Mouse (Mus musculus) activated CD4-positive, CD25-positive, alpha-beta regulatory T cell, adult 4 months (primary cell): ENCODE data around the gene Pclo. TPM values are rescaled to one million over a fixed set of nuclear protein-coding genes. Genes with fewer than 3 reads are reported as not detected.
"Not testable (repeated sequence)": the region's sequence is repeated elsewhere in the genome, so short reads cannot be mapped to it uniquely, and the experiment has no call there.

ENCODE experiments used
- ATAC-seq: one replicate; pipeline ENCODE4 v1.8.0; 2017
- polyA plus RNA-seq, 2 experiments: library from polyadenylated mRNA; unstranded; fragments of 100-300 nt; shearing (Covaris generic); gene quantifications; one replicate each; pipeline ENCODE4 v1.2.1; 2017

The Pclo gene
- polyA plus RNA-seq, 2 experiments from 2014 or later, result 0.04 to 0.05 TPM

- no peak for ATAC-seq
These were observed 177.3 kb downstream of the Pclo start for GRCm38 (mm10) chr5:14691995-14692394.

GRCm38 (mm10) chr5:14696745-14697144 lies 182.0 kb downstream of the Pclo start:
- no peak for ATAC-seq

- ATAC-seq, result no peak
These were observed 186.2 kb downstream of the Pclo start for GRCm38 (mm10) chr5:14700900-14701299.

GRCm38 (mm10) chr5:14705423-14705822 lies 190.7 kb downstream of the Pclo start:
- no peak for ATAC-seq

DNA sequence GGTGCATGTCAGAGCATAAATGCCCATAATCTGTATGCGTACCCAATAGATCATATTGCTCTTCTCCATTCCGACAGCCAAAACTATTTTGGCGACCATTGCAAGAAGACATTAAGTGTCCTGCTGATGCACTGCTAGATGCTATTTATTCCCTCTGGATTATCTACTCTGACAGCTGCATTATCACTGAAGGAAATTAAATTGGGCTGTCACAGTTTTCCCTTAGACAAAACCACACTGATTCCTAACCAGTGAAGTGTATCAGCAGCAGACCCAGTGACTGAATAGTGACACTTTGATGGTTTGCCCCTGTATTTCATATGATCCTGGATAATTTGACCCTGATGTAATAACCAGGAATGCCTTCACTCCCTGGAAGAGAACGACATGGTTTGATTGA lies 192.6 kb downstream of the Pclo start:
- no peak for ATAC-seq

- no peak for ATAC-seq
These were observed 208.9 kb downstream of the Pclo start for GRCm38 (mm10) chr5:14723576-14723975.

DNA sequence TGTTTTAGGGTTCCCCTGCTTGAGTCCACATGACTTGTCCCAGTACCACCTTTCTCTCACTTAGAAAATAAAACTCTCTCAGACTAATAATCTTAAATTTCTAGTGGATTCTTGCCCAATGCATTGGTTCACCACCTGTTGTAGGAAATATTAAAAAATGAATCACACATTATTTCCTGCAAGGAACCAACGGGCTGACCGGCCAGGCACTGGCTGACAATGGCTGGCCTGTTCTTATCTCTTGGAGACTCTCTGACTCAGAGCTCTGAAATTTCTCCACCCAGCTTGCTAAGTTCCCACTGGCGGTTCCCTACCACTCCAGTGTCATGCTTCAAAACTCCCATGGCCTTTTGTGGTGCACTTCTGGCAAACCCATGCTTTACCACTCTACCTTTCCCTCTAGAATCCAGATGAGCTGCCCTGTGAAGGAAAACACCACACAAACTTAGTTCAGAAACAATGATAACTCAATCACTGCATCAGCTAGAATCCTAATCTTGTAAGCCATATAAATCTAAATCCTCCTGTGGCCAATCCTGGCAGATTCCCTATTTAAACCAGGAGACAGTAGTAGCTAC lies 214.0 kb downstream of the Pclo start:
- ATAC-seq, result no peak

- ATAC-seq, result no peak
These were observed 236.2 kb downstream of the Pclo start for GRCm38 (mm10) chr5:14750882-14751281.

DNA sequence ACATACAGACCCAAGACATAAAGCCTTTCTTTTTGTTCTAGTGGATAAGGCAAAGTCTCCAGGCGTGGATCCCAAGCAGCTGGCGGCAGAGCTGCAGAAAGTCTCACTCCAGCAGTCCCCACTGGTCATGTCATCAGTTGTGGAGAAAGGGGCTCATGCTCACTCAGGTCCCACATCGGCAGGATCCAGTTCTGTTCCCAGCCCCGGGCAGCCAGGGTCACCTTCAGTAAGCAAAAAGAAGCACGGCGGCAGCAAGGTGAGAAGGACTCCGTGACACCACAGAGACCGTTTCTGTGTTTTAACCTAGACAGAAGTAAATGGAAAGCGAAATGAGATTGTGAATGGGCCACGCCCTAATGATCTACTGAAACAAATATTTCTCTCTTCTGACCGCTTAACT lies 252.0 kb downstream of the Pclo start:
- no peak for ATAC-seq

DNA sequence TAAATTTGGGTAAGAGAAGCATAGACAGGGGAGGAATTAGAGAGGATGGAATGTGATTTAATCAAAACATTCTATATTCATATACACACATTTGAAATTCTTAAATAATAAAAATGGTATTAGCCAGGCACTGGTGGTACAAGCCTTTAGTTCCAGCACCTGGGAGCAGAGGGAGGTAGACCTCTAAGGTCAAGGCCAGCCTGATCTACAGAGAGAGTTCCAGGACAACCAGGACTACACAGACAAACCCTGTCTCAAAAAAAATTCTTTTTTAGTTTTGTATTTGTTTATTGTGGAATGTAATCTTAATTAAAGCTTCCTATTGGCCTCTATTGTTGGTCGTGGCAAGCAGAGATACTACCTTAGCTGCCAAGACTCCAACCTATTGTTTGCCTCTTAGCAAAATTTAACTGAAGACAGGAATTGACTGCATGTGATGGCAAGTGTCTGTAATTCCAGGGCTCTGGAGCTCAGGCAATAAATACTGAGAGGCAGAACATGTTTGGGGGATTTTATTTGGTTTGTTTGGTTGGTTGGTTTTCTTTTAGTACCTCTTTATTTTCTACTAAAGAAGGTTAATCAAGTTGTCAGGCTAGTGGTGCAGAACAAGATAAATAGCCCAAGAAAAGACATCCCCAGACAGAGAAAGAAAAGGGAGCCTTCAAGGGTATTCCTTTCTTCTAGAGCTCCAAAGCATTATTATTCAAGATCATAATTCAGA lies 267.8 kb downstream of the Pclo start:
- ATAC-seq, result no peak

DNA sequence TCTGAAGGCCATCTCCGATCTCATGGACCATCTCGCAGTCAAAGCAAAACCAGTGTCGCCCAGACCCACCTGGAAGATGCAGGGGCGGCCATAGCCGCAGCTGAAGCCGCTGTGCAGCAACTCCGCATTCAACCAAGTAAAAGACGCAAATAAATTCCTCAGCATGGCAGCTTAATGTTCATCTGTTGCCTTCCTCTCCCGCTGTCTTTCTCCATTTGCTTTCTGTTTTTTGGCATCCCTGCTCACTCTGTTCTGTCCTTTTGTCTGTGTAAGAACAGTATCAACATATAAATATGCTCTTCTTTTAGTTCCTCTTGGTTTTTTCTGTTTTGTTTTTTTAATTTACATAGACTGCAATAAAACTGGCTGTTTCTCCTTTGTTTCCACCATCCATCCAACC lies 279.2 kb downstream of the Pclo start:
- no peak for ATAC-seq

GRCm38 (mm10) chr5:14807136-14807535 lies 292.4 kb downstream of the Pclo start:
- no peak for ATAC-seq

DNA sequence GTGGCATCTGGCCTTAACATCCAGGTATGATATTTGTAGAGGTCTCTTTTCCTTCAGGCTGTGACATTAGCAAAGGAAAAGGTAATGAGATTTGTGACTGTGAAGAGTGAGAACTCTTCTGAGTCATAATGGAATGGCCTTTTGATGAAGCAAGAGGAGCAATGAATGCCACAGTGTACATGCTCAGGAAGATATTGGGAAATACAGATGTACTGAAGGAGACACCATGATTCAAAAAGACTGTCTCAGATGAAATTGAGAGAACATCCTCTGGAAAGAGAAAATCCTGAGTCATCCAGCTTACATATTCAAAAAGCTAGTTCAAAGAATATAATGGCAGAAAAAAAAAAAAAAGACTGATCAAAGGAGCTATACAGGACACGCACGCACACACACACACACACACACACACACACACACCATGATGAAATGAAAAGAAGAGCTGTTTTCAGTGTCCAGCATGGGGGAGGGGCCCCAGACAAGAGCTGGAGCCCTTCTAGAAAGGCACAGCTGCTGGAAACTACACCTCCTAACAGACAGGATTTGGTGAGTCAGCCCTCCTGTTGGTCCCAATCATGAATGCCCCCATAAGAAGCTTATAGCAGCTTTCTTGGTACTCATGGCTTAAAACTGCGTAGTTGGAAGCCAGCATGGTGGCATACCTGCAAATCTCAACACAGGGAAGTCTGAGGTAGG lies 318.6 kb downstream of the Pclo start:
- no peak for ATAC-seq

DNA sequence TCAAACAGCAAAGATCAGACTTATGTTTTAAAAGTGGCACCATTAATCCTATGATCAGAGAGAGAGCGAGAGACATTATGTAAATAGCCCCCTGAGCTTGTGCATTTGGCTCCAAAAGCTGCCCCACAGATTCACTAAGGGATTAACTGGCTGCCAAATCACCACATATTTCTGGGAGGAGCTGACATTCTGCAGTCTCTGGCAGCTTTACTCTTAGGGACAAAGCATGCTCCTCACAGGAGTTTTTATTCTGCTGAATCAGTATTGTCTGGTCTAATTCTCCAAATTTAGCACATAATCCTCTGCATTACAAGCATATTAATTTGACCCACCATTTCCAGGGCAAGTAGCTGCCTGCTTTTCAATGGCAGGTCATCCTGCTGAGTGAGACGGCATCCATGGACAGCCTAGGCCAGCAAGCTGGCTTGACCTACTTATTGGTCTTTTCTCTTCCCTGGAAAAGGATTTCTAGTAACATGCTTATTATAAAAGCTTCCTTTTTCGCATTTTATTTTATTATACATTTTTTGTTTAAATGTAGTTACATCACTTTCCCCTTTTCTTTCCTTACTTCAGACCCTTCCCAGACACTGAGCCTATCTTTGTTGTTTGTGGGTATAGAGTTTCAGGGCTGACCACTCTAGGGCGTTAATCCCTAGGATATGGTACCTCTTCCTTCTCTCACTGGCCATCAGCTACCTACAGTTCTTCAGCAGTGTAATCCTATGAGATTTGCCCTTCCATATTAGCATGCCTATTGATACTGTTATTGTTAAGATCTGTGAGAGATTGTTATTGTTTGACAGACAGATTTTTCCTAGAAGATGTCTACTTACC lies 319.7 kb downstream of the Pclo start:
- ATAC-seq, result no peak

DNA sequence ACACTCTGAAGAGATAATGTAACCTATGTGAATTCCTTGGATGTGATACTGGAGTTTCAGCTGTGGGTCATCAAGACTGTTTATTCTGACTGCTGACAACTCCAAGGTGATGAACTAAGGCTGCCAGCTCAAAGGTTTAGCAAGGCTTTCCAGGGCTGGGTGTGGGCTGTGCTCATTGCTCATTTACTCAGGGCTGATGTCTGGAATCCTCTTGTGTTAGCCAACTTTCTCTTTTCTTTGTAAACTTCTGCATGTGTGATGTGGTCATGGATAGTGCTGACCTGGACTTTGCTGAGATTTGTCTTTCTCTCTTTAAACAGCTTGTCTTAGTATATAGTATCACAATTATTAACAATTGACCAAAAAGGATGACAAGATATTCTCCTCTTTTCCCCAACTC lies 338.9 kb downstream of the Pclo start:
- ATAC-seq, result no peak

- not testable (repeated sequence) for ATAC-seq
These were observed 370.6 kb downstream of the Pclo start for GRCm38 (mm10) chr5:14885291-14885690.

- no peak for ATAC-seq
These were observed 377.5 kb downstream of the Pclo start for GRCm38 (mm10) chr5:14892242-14892641.

DNA sequence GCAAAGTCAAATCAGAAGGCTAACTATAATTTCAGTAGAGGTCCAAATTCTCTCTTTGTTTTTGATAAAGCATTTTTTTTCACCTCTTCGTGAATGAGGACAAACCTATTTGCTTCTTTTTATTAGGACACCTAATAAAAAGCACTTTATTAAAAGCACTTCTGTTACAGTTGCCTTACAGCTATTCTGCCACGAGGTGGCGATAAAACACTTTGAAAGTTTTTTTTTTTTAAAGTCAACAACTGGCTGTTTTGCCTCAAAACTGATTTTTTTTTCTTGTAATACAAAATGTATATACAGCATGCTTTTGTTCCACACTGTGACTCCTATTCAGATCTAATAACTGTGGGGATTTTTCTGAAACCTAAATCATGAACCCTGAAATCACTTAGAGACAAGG lies 388.8 kb downstream of the Pclo start:
- ATAC-seq, result not testable (repeated sequence)
